Mouse (Mus musculus): ENCODE measurements around the gene Lcat. TPM values are rescaled to one million over a fixed set of nuclear protein-coding genes. Genes with fewer than 3 reads are reported as not detected.
"Not testable (repeated sequence)": the region's sequence is repeated elsewhere in the genome, so short reads cannot be mapped to it uniquely, and the experiment has no call there.

The Lcat gene
- polyA plus RNA-seq (2015; fragmentation: Nextera tagmentation; extraction: Ambion mirVana): 1.6 and 2.0 TPM in 2 replicates

- Histone ChIP-seq H3K27ac (no peak within 1 kb of the TSS), H3K4me2 (no peak within 1 kb of the TSS), H3K4me3 (no peak within 1 kb of the TSS), H3K9me3 (no peaks in the 10 kb centered on the region), H3K4me1 (peaks cover 3% of the 10 kb centered on the region), H3K36me3 (replicated peaks) (no peaks in the 10 kb centered on the region), H3K9ac (no peak within 1 kb of the TSS), H3K27me3 (replicated peaks) (no peaks in the 10 kb centered on the region)
- 63% methylated on average over 7 of the region's 8 CpGs for WGBS
- ATAC-seq (replicated peaks): no peak
Observed at GRCm38 (mm10) chr8:105943321-105943739, at the start of gene Lcat. Gene Lcat, minus strand, starts transcription at chr8:105943382.

- no peak overlapping the region for H3K4me3 ChIP-seq
- no peak overlapping the region for H3K4me2 ChIP-seq
- 55% methylated on average over 5 of the region's 5 CpGs for WGBS
- no peak overlapping the region for H3K27ac ChIP-seq
- no peaks in the 10 kb centered on the region for H3K36me3 ChIP-seq (replicated peaks)
- H3K9ac ChIP-seq: no peak overlapping the region
- no peak for ATAC-seq (replicated peaks)
- no peaks in the 10 kb centered on the region for H3K4me1 ChIP-seq
- H3K9me3 ChIP-seq: no peaks in the 10 kb centered on the region
- no peaks in the 10 kb centered on the region for H3K27me3 ChIP-seq (replicated peaks)
Observed at GRCm38 (mm10) chr8:105992499-105992898, 49.3 kb upstream of the Lcat start.

GRCm38 (mm10) chr8:105991546-105991945, 48.4 kb upstream of the Lcat start:
- no peak for ATAC-seq (replicated peaks)
- no peaks in the 10 kb centered on the region for H3K9me3 ChIP-seq
- no peak overlapping the region for H3K27ac ChIP-seq
- no peak overlapping the region for H3K4me2 ChIP-seq
- H3K4me1 ChIP-seq: no peaks in the 10 kb centered on the region
- H3K36me3 ChIP-seq (replicated peaks): no peaks in the 10 kb centered on the region
- no peak overlapping the region for H3K4me3 ChIP-seq
- no peaks in the 10 kb centered on the region for H3K27me3 ChIP-seq (replicated peaks)
- WGBS: 83% methylated on average over 2 of the region's 2 CpGs
- H3K9ac ChIP-seq: no peak overlapping the region

GRCm38 (mm10) chr8:105990856-105991387, 47.7 kb upstream of the Lcat start, which contains the start of gene Dus2:
Gene Dus2, plus strand, starts transcription at chr8:105991337.
- no peak within 1 kb of the TSS for H3K4me2 ChIP-seq
- H3K27ac ChIP-seq: no peak within 1 kb of the TSS
- no peaks in the 10 kb centered on the region for H3K9me3 ChIP-seq
- H3K4me3 ChIP-seq: no peak within 1 kb of the TSS
- H3K9ac ChIP-seq: no peak within 1 kb of the TSS
- H3K4me1 ChIP-seq: no peaks in the 10 kb centered on the region
- no peak for ATAC-seq (replicated peaks)
- no peaks in the 10 kb centered on the region for H3K27me3 ChIP-seq (replicated peaks)
- no peaks in the 10 kb centered on the region for H3K36me3 ChIP-seq (replicated peaks)
- 13% methylated on average over 15 of the region's 15 CpGs for WGBS

GRCm38 (mm10) chr8:105988546-105988945, 45.4 kb upstream of the Lcat start:
- no peak overlapping the region for H3K4me3 ChIP-seq
- H3K4me2 ChIP-seq: no peak overlapping the region
- 89% methylated on average over 11 of the region's 11 CpGs for WGBS
- H3K9me3 ChIP-seq: no peaks in the 10 kb centered on the region
- no peaks in the 10 kb centered on the region for H3K4me1 ChIP-seq
- no peaks in the 10 kb centered on the region for H3K27me3 ChIP-seq (replicated peaks)
- no peaks in the 10 kb centered on the region for H3K36me3 ChIP-seq (replicated peaks)
- ATAC-seq (replicated peaks): no peak
- no peak overlapping the region for H3K27ac ChIP-seq
- no peak overlapping the region for H3K9ac ChIP-seq

- ATAC-seq (replicated peaks); H3K4me1 ChIP-seq: not testable (repeated sequence)
- 83% methylated on average over 11 of the region's 11 CpGs for WGBS
Observed at GRCm38 (mm10) chr8:105983406-105983805, 40.2 kb upstream of the Lcat start.

GRCm38 (mm10) chr8:105981146-105981545, 38.0 kb upstream of the Lcat start:
- Histone ChIP-seq H3K9ac (no peak overlapping the region), H3K9me3 (no peaks in the 10 kb centered on the region), H3K27ac (no peak overlapping the region), H3K27me3 (replicated peaks) (no peaks in the 10 kb centered on the region), H3K4me3 (no peak overlapping the region), H3K4me1 (no peaks in the 10 kb centered on the region), H3K36me3 (replicated peaks) (no peaks in the 10 kb centered on the region), H3K4me2 (no peak overlapping the region)
- ATAC-seq (replicated peaks): no peak
- 90% methylated on average over 1 of the region's 1 CpGs for WGBS

More at GRCm38 (mm10) chr8:105983406-105983805, 40.2 kb upstream of the Lcat start:
- not testable (repeated sequence) for H3K4me2 ChIP-seq; H3K36me3 ChIP-seq (replicated peaks); H3K9ac ChIP-seq; H3K4me3 ChIP-seq; H3K27ac ChIP-seq; H3K27me3 ChIP-seq (replicated peaks); H3K9me3 ChIP-seq

- H3K27me3 ChIP-seq (replicated peaks): no peaks in the 10 kb centered on the region
- no peak for ATAC-seq (replicated peaks)
- no peak within 1 kb of the TSS for H3K27ac ChIP-seq
- no peak within 1 kb of the TSS for H3K4me3 ChIP-seq
- no peaks in the 10 kb centered on the region for H3K9me3 ChIP-seq
- H3K36me3 ChIP-seq (replicated peaks): no peaks in the 10 kb centered on the region
- no peak within 1 kb of the TSS for H3K9ac ChIP-seq
- 93% methylated on average over 15 of the region's 15 CpGs for WGBS
- no peak within 1 kb of the TSS for H3K4me2 ChIP-seq
- no peaks in the 10 kb centered on the region for H3K4me1 ChIP-seq
Observed at GRCm38 (mm10) chr8:105979325-105979724, 36.1 kb upstream of the Lcat start, which contains the start of gene Dpep3. Gene Dpep3, minus strand, starts transcription at chr8:105979429.

GRCm38 (mm10) chr8:105975363-105975762, 32.2 kb upstream of the Lcat start:
- no peak overlapping the region for H3K4me2 ChIP-seq
- ATAC-seq (replicated peaks): no peak
- H3K9ac ChIP-seq: no peak overlapping the region
- H3K27me3 ChIP-seq (replicated peaks): no peaks in the 10 kb centered on the region
- H3K4me1 ChIP-seq: no peaks in the 10 kb centered on the region
- H3K9me3 ChIP-seq: no peaks in the 10 kb centered on the region
- H3K36me3 ChIP-seq (replicated peaks): no peaks in the 10 kb centered on the region
- WGBS: 56% methylated on average over 7 of the region's 7 CpGs
- no peak overlapping the region for H3K27ac ChIP-seq
- no peak overlapping the region for H3K4me3 ChIP-seq

- 78% methylated on average over 8 of the region's 8 CpGs for WGBS
Observed at GRCm38 (mm10) chr8:105971019-105971720, 28.0 kb upstream of the Lcat start.

GRCm38 (mm10) chr8:105969367-105969766, 26.2 kb upstream of the Lcat start:
- Histone ChIP-seq H3K27ac (no peak overlapping the region), H3K36me3 (replicated peaks) (no peaks in the 10 kb centered on the region), H3K9ac (no peak overlapping the region), H3K4me2 (no peak overlapping the region), H3K4me3 (no peak overlapping the region), H3K9me3 (no peaks in the 10 kb centered on the region), H3K27me3 (replicated peaks) (peaks cover 29% of the 10 kb centered on the region), H3K4me1 (peaks cover 7% of the 10 kb centered on the region)
- 67% methylated on average over 1 of the region's 1 CpGs for WGBS
- no peak for ATAC-seq (replicated peaks)

More at GRCm38 (mm10) chr8:105971019-105971720, 28.0 kb upstream of the Lcat start:
- Histone ChIP-seq H3K27ac (no peak overlapping the region), H3K9ac (no peak overlapping the region), H3K4me3 (no peak overlapping the region), H3K27me3 (replicated peaks) (0 out of 2 replicates have a peak, but pooled peaks cover 13% of the 10 kb centered on the region), H3K4me1 (no peaks in the 10 kb centered on the region), H3K4me2 (no peak overlapping the region), H3K9me3 (no peaks in the 10 kb centered on the region), H3K36me3 (replicated peaks) (no peaks in the 10 kb centered on the region)
- no peak for ATAC-seq (replicated peaks)

- Histone ChIP-seq H3K4me1 (peaks cover 7% of the 10 kb centered on the region), H3K27me3 (replicated peaks) (peaks cover 30% of the 10 kb centered on the region), H3K9me3 (no peaks in the 10 kb centered on the region), H3K4me3 (no peak overlapping the region), H3K27ac (no peak overlapping the region), H3K4me2 (peak overlapping the region; percentile 53; the same call in 1 of the 2 replicates), H3K9ac (no peak overlapping the region), H3K36me3 (replicated peaks) (no peaks in the 10 kb centered on the region)
- no peak for ATAC-seq (replicated peaks)
- WGBS: 10% methylated on average over 19 of the region's 19 CpGs
Observed at GRCm38 (mm10) chr8:105966692-105967311, 23.6 kb upstream of the Lcat start.
